Mouse (Mus musculus): Measurements from ENCODE around the gene Mrps27. TPM values are rescaled to one million over a fixed set of nuclear protein-coding genes. Genes with fewer than 3 reads are reported as not detected.

Gene Mrps27
- polyA plus RNA-seq, 1 experiment from 2014 or later, result 64.1 TPM

DNA sequence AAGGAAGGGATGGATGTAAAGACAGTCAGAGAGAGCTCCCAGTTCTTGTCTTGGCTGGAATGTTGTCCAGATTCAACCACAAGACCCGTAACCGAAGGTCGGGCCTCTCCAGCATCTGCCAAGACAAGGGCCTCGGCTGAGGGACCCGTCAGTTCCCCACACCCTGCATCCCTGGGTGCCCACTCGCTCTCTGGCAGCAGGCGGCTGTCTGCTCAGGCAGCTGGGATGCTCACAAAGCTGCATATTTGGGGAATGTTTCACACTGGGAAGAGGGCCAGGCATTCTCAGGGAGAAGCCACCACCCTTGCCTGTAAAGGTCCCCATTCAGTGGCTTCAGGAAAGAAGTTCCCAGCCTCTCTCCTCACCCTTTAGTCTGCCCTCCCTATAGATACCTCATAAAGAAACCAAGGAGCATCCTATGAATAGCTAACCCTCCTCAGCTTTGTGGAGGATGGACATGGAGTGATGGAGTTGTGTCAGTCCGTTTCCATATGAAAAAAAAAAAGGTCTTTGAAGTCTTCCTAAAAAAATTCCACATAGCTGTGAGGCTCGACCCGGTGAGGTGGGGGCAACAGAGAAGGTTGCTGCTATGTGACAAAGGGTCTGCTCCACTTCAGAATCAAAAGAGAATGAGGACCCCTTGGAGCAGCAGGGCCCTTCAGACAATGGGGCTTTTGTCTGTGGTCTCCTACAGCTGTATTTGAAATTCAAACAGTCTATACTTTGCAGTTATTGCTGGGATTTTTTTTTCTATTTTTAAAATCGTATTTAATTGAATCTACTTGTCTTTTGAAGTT lies 103.0 kb downstream of the Mrps27 start:
- Histone ChIP-seq H3K27ac (ENCODE audit: low read depth, low read length) (peak overlapping the region; percentile 94), H3K9me3 (ENCODE audit: control insufficient read depth, low read length) (no peaks in the 10 kb centered on the region), H3K4me3 (ENCODE audit: low read depth, low read length) (peak overlapping the region; percentile 25), H3K9ac (ENCODE audit: low read length) (peak overlapping the region; percentile 59), H3K36me3 (ENCODE audit: control insufficient read depth, insufficient read depth, low read length) (peaks cover 2% of the 10 kb centered on the region; the same call in 1 of the 2 replicates), H3K4me2 (peak overlapping the region; percentile 61), H3K27me3 (ENCODE audit: control insufficient read depth, insufficient read depth, low read length) (no peaks in the 10 kb centered on the region), H3K4me1 (ENCODE audit: control insufficient read depth, insufficient read depth, low read length) (peaks cover 56% of the 10 kb centered on the region)
- DNase-seq (ENCODE audit: low spot score, missing footprints) (peak; percentile 90), ATAC-seq (ENCODE audit: low FRiP score) (peak; percentile 35)
- 24% methylated on average over 11 of the region's 11 CpGs for WGBS

DNA sequence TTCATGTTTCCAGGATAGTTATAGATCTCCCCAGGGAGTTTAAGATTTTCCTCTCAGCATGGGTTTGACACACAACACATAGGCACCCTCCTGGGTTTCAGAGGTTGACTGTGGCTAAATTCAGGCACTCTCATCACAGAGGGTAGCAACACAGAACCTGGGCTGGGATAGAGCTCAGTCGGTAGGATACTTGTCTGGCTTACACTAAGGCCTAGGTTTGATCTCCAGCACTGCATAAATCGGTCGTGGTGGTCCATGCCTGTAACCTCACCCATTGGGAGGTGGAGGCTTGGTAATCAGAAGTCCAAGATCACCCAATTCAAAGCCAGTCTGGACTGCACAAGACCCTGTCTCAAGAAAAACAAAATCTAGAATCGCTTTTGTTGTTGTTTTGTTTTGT lies 103.7 kb downstream of the Mrps27 start:
- no peak overlapping the region for H3K4me3 ChIP-seq (ENCODE audit: low read depth, low read length)
- no peaks in the 10 kb centered on the region for H3K9me3 ChIP-seq (ENCODE audit: control insufficient read depth, low read length)
- peaks cover 51% of the 10 kb centered on the region for H3K4me1 ChIP-seq (ENCODE audit: control insufficient read depth, insufficient read depth, low read length)
- WGBS, result 37% methylated on average over 4 of the region's 4 CpGs
- H3K27ac ChIP-seq (ENCODE audit: low read depth, low read length), result peak overlapping the region; percentile 94
- ATAC-seq (ENCODE audit: low FRiP score) (no peak), DNase-seq (ENCODE audit: low spot score, missing footprints) (peak; percentile 91)
- no peaks in the 10 kb centered on the region for H3K27me3 ChIP-seq (ENCODE audit: control insufficient read depth, insufficient read depth, low read length)
- H3K9ac ChIP-seq (ENCODE audit: low read length), result no peak overlapping the region
- no peak overlapping the region for H3K4me2 ChIP-seq
- peaks cover 2% of the 10 kb centered on the region; the same call in 1 of the 2 replicates for H3K36me3 ChIP-seq (ENCODE audit: control insufficient read depth, insufficient read depth, low read length)

DNA sequence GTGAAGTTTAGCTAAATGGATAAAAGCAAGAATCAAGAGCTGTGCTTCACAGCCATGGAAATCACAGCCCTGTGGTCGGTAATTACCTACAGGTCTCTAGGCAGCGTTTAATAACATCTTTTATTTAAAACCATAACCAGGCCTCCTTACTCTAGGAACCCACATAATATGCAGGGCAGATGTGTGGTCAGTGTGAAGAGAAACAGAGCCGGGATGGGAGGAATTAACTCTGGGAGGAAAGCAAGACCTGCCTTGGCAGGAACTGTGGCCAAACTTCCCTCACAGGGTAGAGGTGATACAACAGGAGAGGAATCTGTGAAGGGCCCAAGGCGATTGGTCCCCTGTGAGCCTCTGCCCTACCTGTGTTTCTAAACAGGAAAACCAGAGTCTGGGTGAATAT lies 105.0 kb downstream of the Mrps27 start:
- Histone ChIP-seq H3K9ac (ENCODE audit: low read length) (no peak overlapping the region), H3K27me3 (ENCODE audit: control insufficient read depth, insufficient read depth, low read length) (no peaks in the 10 kb centered on the region), H3K4me3 (ENCODE audit: low read depth, low read length) (no peak overlapping the region), H3K4me1 (ENCODE audit: control insufficient read depth, insufficient read depth, low read length) (peaks cover 46% of the 10 kb centered on the region), H3K9me3 (ENCODE audit: control insufficient read depth, low read length) (no peaks in the 10 kb centered on the region), H3K36me3 (ENCODE audit: control insufficient read depth, insufficient read depth, low read length) (peaks cover 2% of the 10 kb centered on the region; the same call in 1 of the 2 replicates), H3K27ac (ENCODE audit: low read depth, low read length) (peak overlapping the region; percentile 94; the same call in 1 of the 2 replicates), H3K4me2 (no peak overlapping the region)
- ATAC-seq (ENCODE audit: low FRiP score), result no peak
- DNase-seq (ENCODE audit: low spot score, missing footprints), result no peak
- WGBS, result 90% methylated on average over 4 of the region's 4 CpGs

DNA sequence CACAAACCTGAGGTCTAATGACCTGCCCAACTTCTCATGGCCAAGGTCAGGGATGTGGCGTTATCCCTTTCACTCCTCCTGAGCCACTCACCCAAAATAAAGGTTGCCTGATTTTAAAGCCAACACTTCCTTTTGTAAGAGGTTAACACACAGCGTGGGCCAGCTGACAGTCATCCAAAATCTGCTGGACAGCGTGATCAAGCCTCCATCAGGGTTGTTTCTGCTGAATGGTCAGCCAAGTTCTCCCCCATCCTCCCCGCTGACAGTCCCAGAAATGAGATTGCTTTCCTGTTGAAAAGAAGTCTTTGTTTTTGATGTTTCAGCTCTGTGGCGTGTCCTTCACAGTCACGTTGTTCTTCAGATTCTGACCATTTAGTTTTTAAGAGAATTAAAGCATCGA lies 106.2 kb downstream of the Mrps27 start:
- DNase-seq (ENCODE audit: low spot score, missing footprints) (no peak), ATAC-seq (ENCODE audit: low FRiP score) (no peak)
- H3K36me3 ChIP-seq (ENCODE audit: control insufficient read depth, insufficient read depth, low read length), result peaks cover 2% of the 10 kb centered on the region; the same call in 1 of the 2 replicates
- H3K27me3 ChIP-seq (ENCODE audit: control insufficient read depth, insufficient read depth, low read length), result no peaks in the 10 kb centered on the region
- H3K9ac ChIP-seq (ENCODE audit: low read length), result no peak overlapping the region
- no peak overlapping the region for H3K4me3 ChIP-seq (ENCODE audit: low read depth, low read length)
- H3K4me2 ChIP-seq, result no peak overlapping the region
- H3K4me1 ChIP-seq (ENCODE audit: control insufficient read depth, insufficient read depth, low read length), result peaks cover 39% of the 10 kb centered on the region
- no peaks in the 10 kb centered on the region for H3K9me3 ChIP-seq (ENCODE audit: control insufficient read depth, low read length)
- no peak overlapping the region for H3K27ac ChIP-seq (ENCODE audit: low read depth, low read length)
- 76% methylated on average over 7 of the region's 7 CpGs for WGBS

DNA sequence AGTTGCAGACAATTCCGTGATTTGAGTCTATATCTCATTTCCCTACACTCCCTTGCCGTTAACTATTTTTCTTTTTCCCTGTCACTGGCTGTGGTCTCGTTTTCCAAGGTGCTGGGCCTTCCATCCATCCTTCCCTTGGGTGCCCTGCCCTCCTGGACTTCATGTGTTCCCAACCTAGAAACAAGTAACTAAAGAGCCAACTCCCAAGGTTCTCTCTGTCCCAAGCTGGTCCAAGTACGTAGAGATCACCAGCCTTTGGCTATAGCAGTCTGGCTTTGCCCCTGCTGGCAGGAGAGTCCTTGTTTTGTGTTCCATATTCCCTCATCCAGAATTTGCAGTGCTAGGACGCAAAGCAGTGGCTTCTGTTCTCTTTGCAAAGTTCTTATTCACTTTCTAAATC lies 106.7 kb downstream of the Mrps27 start:
- ATAC-seq (ENCODE audit: low FRiP score) (no peak), DNase-seq (ENCODE audit: low spot score, missing footprints) (no peak)
- Histone ChIP-seq H3K36me3 (ENCODE audit: control insufficient read depth, insufficient read depth, low read length) (peaks cover 2% of the 10 kb centered on the region; the same call in 1 of the 2 replicates), H3K4me2 (no peak overlapping the region), H3K4me1 (ENCODE audit: control insufficient read depth, insufficient read depth, low read length) (peaks cover 34% of the 10 kb centered on the region), H3K27me3 (ENCODE audit: control insufficient read depth, insufficient read depth, low read length) (no peaks in the 10 kb centered on the region), H3K4me3 (ENCODE audit: low read depth, low read length) (no peak overlapping the region), H3K9me3 (ENCODE audit: control insufficient read depth, low read length) (no peaks in the 10 kb centered on the region), H3K27ac (ENCODE audit: low read depth, low read length) (no peak overlapping the region), H3K9ac (ENCODE audit: low read length) (no peak overlapping the region)
- WGBS, result 90% methylated on average over 5 of the region's 5 CpGs

DNA sequence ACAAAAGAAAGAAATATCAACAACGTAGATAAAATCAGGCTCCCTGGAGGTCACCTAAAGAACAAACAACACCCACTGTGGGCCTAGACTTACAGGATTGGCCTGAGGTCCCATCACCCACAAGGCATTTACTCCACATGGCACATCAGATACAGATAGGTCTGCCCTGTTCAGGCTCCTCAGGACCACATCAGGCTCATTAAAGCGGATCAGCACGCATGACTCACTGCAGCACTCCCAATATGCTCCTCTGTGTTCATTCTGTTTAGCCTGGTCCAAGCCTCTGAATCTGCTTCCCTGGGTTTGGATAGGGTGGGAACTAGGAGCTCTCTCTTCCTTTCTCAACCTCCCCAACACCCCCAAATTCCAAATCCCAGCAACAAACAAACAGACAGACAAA lies 107.9 kb downstream of the Mrps27 start:
- Histone ChIP-seq H3K4me1 (ENCODE audit: control insufficient read depth, insufficient read depth, low read length) (peaks cover 22% of the 10 kb centered on the region), H3K27me3 (ENCODE audit: control insufficient read depth, insufficient read depth, low read length) (no peaks in the 10 kb centered on the region), H3K4me2 (no peak overlapping the region), H3K9me3 (ENCODE audit: control insufficient read depth, low read length) (no peaks in the 10 kb centered on the region), H3K4me3 (ENCODE audit: low read depth, low read length) (no peak overlapping the region), H3K9ac (ENCODE audit: low read length) (no peak overlapping the region), H3K27ac (ENCODE audit: low read depth, low read length) (no peak overlapping the region), H3K36me3 (ENCODE audit: control insufficient read depth, insufficient read depth, low read length) (peaks cover 2% of the 10 kb centered on the region; the same call in 1 of the 2 replicates)
- no peak for DNase-seq (ENCODE audit: low spot score, missing footprints)
- ATAC-seq (ENCODE audit: low FRiP score), result no peak
- 92% methylated on average over 3 of the region's 3 CpGs for WGBS

DNA sequence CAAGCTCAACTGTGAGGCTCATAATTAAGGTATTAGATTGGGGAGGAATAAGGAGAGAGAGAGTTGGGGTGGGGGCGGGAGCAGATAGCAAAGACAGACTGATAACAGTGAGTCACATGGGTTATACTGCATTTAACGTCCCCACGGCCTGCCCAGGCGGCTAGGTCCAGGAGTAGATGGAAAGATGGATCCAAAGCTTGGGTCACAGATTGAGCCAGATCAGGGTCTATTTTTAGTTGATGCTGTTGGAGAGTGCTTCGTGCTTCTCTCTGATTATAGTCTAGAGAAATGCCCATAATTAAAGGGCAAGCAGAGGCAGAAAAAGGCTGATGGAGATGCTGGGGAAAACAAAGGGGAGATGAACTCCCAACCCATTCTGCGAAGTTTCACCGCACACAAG lies 110.4 kb downstream of the Mrps27 start:
- Histone ChIP-seq H3K27ac (ENCODE audit: low read depth, low read length) (no peak overlapping the region), H3K27me3 (ENCODE audit: control insufficient read depth, insufficient read depth, low read length) (no peaks in the 10 kb centered on the region), H3K9ac (ENCODE audit: low read length) (no peak overlapping the region), H3K4me1 (ENCODE audit: control insufficient read depth, insufficient read depth, low read length) (peaks cover 4% of the 10 kb centered on the region; the same call in 1 of the 2 replicates), H3K9me3 (ENCODE audit: control insufficient read depth, low read length) (no peaks in the 10 kb centered on the region), H3K4me2 (no peak overlapping the region), H3K36me3 (ENCODE audit: control insufficient read depth, insufficient read depth, low read length) (peaks cover 4% of the 10 kb centered on the region), H3K4me3 (ENCODE audit: low read depth, low read length) (no peak overlapping the region)
- ATAC-seq (ENCODE audit: low FRiP score) (peak; percentile 34; the same call in 1 of the 2 replicates), DNase-seq (ENCODE audit: low spot score, missing footprints) (no peak)
- WGBS, result 87% methylated on average over 7 of the region's 7 CpGs

DNA sequence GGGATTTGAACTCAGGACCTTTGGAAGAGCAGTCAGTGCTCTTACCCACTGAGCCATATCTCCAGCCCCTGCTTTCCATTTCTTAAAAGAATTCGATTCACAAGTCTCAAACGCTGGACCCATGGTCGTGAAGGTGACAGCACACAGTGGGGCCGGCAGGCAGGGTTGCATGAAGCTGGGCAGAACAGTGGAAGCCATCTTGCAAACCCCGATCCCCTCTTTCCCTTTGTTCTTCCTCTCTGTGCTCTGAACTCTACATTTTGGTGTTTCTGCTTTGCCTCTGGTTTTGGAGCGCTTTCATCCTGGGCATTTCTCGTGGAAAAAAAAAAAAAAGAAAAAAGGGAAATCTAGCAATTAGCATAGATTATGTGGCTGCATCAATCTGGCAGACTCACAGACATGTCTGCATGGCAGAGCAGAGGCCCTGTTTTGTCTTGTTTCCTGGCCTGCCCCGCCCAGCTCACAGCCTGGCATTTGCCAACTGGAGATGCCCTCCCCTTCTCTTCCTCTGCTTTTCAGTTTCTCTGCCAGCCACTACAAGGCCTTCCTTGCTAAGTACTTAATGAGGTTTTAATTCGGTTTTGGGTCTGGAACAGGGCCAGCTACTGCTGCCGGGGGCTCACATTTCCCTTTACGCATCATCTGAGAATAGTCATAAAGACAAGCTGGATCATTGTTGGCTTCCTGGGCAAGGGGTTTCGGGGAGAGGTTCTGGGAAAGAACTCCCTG lies 114.2 kb downstream of the Mrps27 start:
- no peak for DNase-seq (ENCODE audit: low spot score, missing footprints)
- 0 out of 2 replicates have a peak, but pooled peaks cover 4% of the 10 kb centered on the region for H3K4me1 ChIP-seq (ENCODE audit: control insufficient read depth, insufficient read depth, low read length)
- no peak overlapping the region for H3K4me2 ChIP-seq
- ATAC-seq (ENCODE audit: low FRiP score), result no peak
- no peak overlapping the region for H3K27ac ChIP-seq (ENCODE audit: low read depth, low read length)
- WGBS, result 94% methylated on average over 12 of the region's 12 CpGs
- no peak overlapping the region for H3K4me3 ChIP-seq (ENCODE audit: low read depth, low read length)
- H3K9ac ChIP-seq (ENCODE audit: low read length), result no peak overlapping the region
- no peaks in the 10 kb centered on the region for H3K9me3 ChIP-seq (ENCODE audit: control insufficient read depth, low read length)
- H3K36me3 ChIP-seq (ENCODE audit: control insufficient read depth, insufficient read depth, low read length), result peaks cover 2% of the 10 kb centered on the region; the same call in 1 of the 2 replicates
- no peaks in the 10 kb centered on the region for H3K27me3 ChIP-seq (ENCODE audit: control insufficient read depth, insufficient read depth, low read length)

DNA sequence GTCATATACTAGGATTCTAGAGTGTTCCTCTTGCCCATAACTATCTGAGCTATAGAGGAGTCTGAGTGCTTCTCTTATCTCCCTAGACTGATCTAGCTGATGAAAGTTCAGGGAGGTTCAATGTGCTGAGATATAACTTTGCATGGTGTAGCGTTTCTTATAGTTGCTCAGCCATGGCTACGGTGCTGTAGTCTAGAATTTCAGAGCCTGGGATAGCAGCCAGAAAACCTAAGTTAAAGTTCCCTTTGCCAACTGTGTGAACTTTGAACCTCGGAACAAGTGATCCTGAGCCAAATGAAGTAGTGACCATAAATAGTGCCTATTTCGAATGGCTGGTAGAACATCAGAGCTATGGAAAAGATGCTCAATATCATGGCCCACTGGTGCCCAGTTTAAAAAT lies 115.0 kb downstream of the Mrps27 start:
- ATAC-seq (ENCODE audit: low FRiP score), result no peak
- H3K4me3 ChIP-seq (ENCODE audit: low read depth, low read length), result no peak overlapping the region
- H3K4me1 ChIP-seq (ENCODE audit: control insufficient read depth, insufficient read depth, low read length), result 0 out of 2 replicates have a peak, but pooled peaks cover 4% of the 10 kb centered on the region
- H3K9me3 ChIP-seq (ENCODE audit: control insufficient read depth, low read length), result no peaks in the 10 kb centered on the region
- H3K9ac ChIP-seq (ENCODE audit: low read length), result no peak overlapping the region
- H3K36me3 ChIP-seq (ENCODE audit: control insufficient read depth, insufficient read depth, low read length), result peaks cover 2% of the 10 kb centered on the region; the same call in 1 of the 2 replicates
- WGBS, result 95% methylated on average over 4 of the region's 4 CpGs
- no peak overlapping the region for H3K4me2 ChIP-seq
- no peak for DNase-seq (ENCODE audit: low spot score, missing footprints)
- H3K27ac ChIP-seq (ENCODE audit: low read depth, low read length), result no peak overlapping the region
- H3K27me3 ChIP-seq (ENCODE audit: control insufficient read depth, insufficient read depth, low read length), result no peaks in the 10 kb centered on the region
